In the genomic region with DNA sequence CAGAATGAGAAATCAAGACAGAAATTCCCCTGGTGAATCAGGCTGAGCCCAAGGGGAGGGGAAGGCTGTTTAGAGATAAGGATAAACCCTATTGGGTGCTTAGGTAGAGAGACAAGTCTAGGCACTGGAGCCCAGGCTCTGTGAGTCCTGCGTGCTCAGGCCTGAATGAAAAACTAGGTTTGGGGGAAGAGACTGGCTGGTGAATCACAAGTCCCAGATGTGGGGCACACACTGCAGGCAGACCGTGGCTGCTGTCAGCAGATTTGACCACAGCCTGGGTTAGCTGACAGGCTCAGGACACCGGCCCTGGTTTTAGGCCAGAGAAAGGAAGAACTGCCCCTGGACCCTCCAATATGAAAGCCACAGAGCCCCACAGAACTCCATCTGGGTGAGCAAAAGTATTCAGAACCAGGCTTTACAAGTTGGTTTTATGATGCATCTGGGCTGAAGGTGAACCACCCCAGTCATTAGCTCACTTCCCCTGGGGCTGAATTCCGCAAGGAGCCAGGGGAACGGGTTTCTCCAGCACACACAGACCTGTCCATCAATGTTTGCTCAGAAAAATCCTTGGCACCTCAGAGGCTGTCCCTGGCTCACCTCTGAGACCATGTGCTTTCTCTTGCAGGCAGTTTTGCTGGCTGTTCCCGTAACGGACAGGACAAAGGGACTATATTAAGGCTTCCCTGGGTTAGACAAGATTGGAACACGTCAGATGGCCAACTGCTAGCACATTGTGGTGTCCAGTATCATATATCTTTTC, we compare ENCODE assay signal across 9 mouse cellular contexts.
DNase-seq lines count a peak whose midpoint lies in the region; ATAC-seq and TF ChIP-seq lines count a peak whose summit lies in the region.
"Had no signal": no experiment of that assay in that cellular context is flagged by ENCODE, and none has a peak within 500 bp of the region (broad histone marks: within the 10 kb centered on the region; RNA-seq: fewer than 3 reads in every experiment).

No protein-coding gene starts in this region.

- H3K4me3 ChIP-seq in liver, embryonic 11.5 days (ENCODE audit: low read depth, low read length), result no peak overlapping the region
- H3K4me3 ChIP-seq in bone marrow, adult 2 months (replicated peaks; ENCODE audit: control insufficient read depth, low read depth, low read length), result peak overlapping the region; percentile 20
- H3K4me3 ChIP-seq in liver, embryonic 13.5 days (replicated peaks), result no peak overlapping the region
- H3K4me3 ChIP-seq: midbrain, embryonic 12.5 days had no signal

- no peak; the same call in 1 of the 2 replicates for ATAC-seq in liver, embryonic 11.5 days (replicated peaks; ENCODE audit: low FRiP score)
- peak; percentile 68; the same call in 1 of the 2 replicates for ATAC-seq in liver, embryonic 13.5 days (ENCODE audit: low read depth)

- no peak for TF ChIP-seq CTCF in bone marrow, adult 2 months (IDR thresholded peaks at IDR 0.05; ENCODE audit: control insufficient read depth, insufficient read depth, low read length)

- no peak overlapping the region for H3K4me2 ChIP-seq in liver, embryonic 11.5 days
- H3K4me2 ChIP-seq in liver, embryonic 13.5 days, result no peak overlapping the region
- H3K4me2 ChIP-seq: midbrain, embryonic 12.5 days had no signal

- H3K9me3 ChIP-seq in liver, embryonic 11.5 days (ENCODE audit: control insufficient read depth, low read length), result no peaks in the 10 kb centered on the region
- H3K9me3 ChIP-seq in liver, embryonic 13.5 days (replicated peaks), result no peaks in the 10 kb centered on the region
- H3K9me3 ChIP-seq: midbrain, embryonic 12.5 days had no signal

- 55% methylated on average over 8 of the region's 8 CpGs for WGBS in liver, embryonic 11.5 days
- 30% methylated on average over 8 of the region's 8 CpGs for WGBS in bone marrow, adult 2 months
- WGBS in liver, embryonic 13.5 days (ENCODE audit: insufficient replicate concordance), result 48% methylated on average over 8 of the region's 8 CpGs

- DNase-seq in liver, embryonic 11.5 days (ENCODE audit: low spot score), result no peak
- no peak for DNase-seq in liver
- DNase-seq in fat pad, adult 2 months (ENCODE audit: extremely low read depth, low read depth, low spot score), result peak; percentile 99
- peak; percentile 39 for DNase-seq in heart, postnatal 25 days (ENCODE audit: low spot score)
- no peak for DNase-seq in liver, embryonic 13.5 days
- peak; percentile 59 for DNase-seq in urinary bladder, adult 2 months (ENCODE audit: low spot score)
- DNase-seq in spleen, postnatal 14 days (ENCODE audit: low spot score in 2 of 2), result no peak

- H3K9ac ChIP-seq in liver, embryonic 11.5 days (ENCODE audit: low read depth, low read length), result peak overlapping the region; percentile 40; the same call in 1 of the 2 replicates
- no peak overlapping the region for H3K9ac ChIP-seq in liver, embryonic 13.5 days
- H3K9ac ChIP-seq: midbrain, embryonic 12.5 days had no signal

- H3K36me3 ChIP-seq in liver, embryonic 11.5 days (ENCODE audit: control insufficient read depth, insufficient read depth, low read length), result no peaks in the 10 kb centered on the region
- no peaks in the 10 kb centered on the region for H3K36me3 ChIP-seq in liver, embryonic 13.5 days
- H3K36me3 ChIP-seq: midbrain, embryonic 12.5 days had no signal

- intact Hi-C loops in heart, postnatal 25 days (cut with DNase I), result loop anchor here (2.0 to 5.0 kb wide), 3 partner anchors 34 to 104 kb away; partner anchors contain the start of gene Eif4g2

- no peak for TF ChIP-seq POLR2A in bone marrow, adult 2 months (IDR thresholded peaks at IDR 0.05; ENCODE audit: borderline replicate concordance, control insufficient read depth, low read depth, low read length)

- no peak overlapping the region for H3K27ac ChIP-seq in liver, embryonic 11.5 days (ENCODE audit: low read depth, low read length)
- H3K27ac ChIP-seq in bone marrow, adult 2 months (ENCODE audit: control insufficient read depth, insufficient read depth, low read depth, low read length, poor library complexity), result peak overlapping the region; percentile 41
- H3K27ac ChIP-seq in liver, embryonic 13.5 days, result no peak overlapping the region
- H3K27ac ChIP-seq: midbrain, embryonic 12.5 days had no signal

- no peaks in the 10 kb centered on the region for H3K27me3 ChIP-seq in liver, embryonic 11.5 days (replicated peaks; ENCODE audit: control insufficient read depth, insufficient read depth, low read length)
- H3K27me3 ChIP-seq in liver, embryonic 13.5 days, result peaks cover 25% of the 10 kb centered on the region
- H3K27me3 ChIP-seq: midbrain, embryonic 12.5 days had no signal

- peaks cover 9% of the 10 kb centered on the region; the same call in 1 of the 2 replicates for H3K4me1 ChIP-seq in liver, embryonic 11.5 days (replicated peaks; ENCODE audit: control insufficient read depth, insufficient read depth, low read length)
- peaks cover 2% of the 10 kb centered on the region for H3K4me1 ChIP-seq in bone marrow, adult 2 months (ENCODE audit: control insufficient read depth, insufficient read depth, low read length)
- H3K4me1 ChIP-seq in liver, embryonic 13.5 days (replicated peaks), result peaks cover 17% of the 10 kb centered on the region

Comparison
In these comparisons a context has a peak if more than half of its experiments do, and no peak if none do; other contexts are left out.
1. DNase-seq: peak in fat pad, adult 2 months (single experiment), heart, postnatal 25 days (single experiment) and urinary bladder, adult 2 months (single experiment); none in liver, embryonic 11.5 days (single experiment), liver (single experiment), liver, embryonic 13.5 days (single experiment) and spleen, postnatal 14 days (0 of 2).